Mouse (Mus musculus): Measurements from ENCODE around the gene Kitl.

DNA sequence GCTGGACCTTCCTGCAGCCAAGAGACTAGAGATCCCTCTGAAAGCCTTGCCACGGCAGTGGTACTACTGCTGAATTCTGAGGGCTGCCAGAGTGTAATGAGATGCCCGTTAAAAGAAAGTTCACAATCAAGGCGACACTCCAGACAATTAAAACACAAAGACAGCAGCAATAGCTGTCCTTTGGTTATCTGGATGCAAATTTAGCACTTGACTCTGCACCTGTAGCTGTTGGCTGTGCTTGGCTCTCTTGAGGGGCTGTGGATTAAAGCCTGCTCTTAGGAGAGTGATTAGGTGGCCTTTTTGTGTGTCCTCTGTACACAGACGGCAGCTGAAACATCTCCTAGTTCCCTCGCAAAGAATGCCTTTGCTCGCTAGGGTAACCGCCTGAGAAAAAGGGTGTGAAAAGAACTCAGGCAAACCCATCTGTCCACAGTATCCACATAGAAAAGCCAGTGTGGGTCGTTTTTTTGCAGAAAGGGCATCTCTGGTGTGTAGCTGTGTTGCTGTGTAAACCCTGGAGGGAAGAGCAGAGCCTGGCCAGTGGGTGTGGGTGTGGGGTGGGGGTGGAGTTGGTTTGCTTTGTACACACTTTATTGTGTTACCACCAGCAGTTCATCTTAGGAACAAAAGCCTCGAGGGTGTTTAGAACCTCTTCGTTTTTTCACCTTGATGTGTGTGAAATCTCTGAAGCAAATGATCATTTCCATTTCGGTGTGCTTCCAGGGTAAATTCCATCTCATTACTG, 6.8 kb downstream of the Kitl start:
- TF ChIP-seq CTCF (IDR thresholded peaks at IDR 0.05; ENCODE audit: low read depth, low read length) = no peak
- TF ChIP-seq POLR2AphosphoS5 (IDR thresholded peaks at IDR 0.05; ENCODE audit: insufficient replicate concordance, low read depth, low read length) = no peak
- TF ChIP-seq TAL1 (conservative IDR thresholded peaks at IDR 0.05; ENCODE audit: low read depth, low read length) = no peak
- TF ChIP-seq GATA1 (IDR thresholded peaks at IDR 0.05; ENCODE audit: borderline replicate concordance, low read length) = no peak
- no peak for TF ChIP-seq GATA2 (IDR thresholded peaks at IDR 0.05; ENCODE audit: borderline replicate concordance, low read depth, low read length)
